Mouse (Mus musculus): Measurements from ENCODE around the gene 1500009L16Rik.

DNA sequence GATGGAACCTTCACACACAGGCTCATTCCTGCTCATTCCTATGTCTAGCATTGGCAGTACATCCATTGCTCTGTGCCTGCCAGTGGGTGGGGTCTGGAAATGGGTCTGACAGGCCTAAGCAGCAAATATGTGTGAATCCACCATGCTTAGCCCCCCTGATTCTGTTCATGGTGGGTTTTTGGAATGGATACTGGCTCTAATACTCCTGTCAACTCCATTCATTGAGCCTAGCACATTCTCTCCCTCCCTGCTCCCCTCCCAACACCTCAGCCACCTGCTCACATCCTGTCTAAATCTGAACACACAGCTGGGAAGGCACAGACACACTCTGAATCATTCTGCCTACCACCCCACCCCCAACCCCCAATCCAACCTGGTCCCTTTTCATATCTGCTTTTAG is 72.4 kb downstream of the 1500009L16Rik start:
- no peak for TF ChIP-seq CTCF (IDR thresholded peaks at IDR 0.05; ENCODE audit: low read depth)
- TF ChIP-seq EP300 (IDR thresholded peaks at IDR 0.05; ENCODE audit: low read depth): no peak

Data from heart, postnatal 0 days (tissue).